Comparison of ENCODE assay signal across 8 mouse cellular contexts in the genomic region with DNA sequence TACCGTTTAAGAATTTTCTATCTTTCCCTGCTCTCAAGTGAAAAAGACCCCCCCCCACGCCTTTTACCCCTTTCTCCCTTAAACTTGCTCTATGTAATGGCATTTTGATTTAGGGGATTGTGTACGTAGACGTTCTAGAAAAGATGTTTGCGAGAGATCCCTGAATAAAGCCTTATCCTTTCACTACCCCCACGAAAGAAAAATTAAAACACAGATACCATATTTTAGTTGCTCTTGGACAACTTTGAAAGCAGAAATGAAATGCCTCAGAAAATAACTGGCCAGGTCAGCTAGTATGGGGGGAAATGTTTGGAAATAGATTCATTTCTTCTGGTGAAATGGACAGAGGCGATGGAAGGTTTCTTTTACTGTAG. TPM values are rescaled to one million over a fixed set of nuclear protein-coding genes. Genes with fewer than 3 reads are reported as not detected.
DNase-seq lines count a peak whose midpoint lies in the region; ATAC-seq and TF ChIP-seq lines count a peak whose summit lies in the region.

No protein-coding gene starts in this region.

- 5% methylated on average over 7 of the region's 7 CpGs for WGBS in kidney, embryonic 14.5 days
- 4% methylated on average over 7 of the region's 7 CpGs for WGBS in hindbrain, embryonic 14.5 days
- 7% methylated on average over 7 of the region's 7 CpGs for WGBS in midbrain, embryonic 14.5 days

- no peaks in the 10 kb centered on the region for H3K36me3 ChIP-seq in kidney, embryonic 14.5 days (ENCODE audit: control insufficient read depth, insufficient read depth, low read length)
- no peaks in the 10 kb centered on the region for H3K36me3 ChIP-seq in hindbrain, embryonic 14.5 days (replicated peaks; ENCODE audit: control insufficient read depth, insufficient read depth)
- H3K36me3 ChIP-seq in midbrain, embryonic 14.5 days (ENCODE audit: control insufficient read depth, insufficient read depth, low read length): no peaks in the 10 kb centered on the region

- no peak for TF ChIP-seq POLR2A in bone marrow macrophage, adult 2 months (IDR thresholded peaks at IDR 0.05; ENCODE audit: borderline replicate concordance, low read depth, low read length)

- peak overlapping the region; percentile 24; the same call in 1 of the 2 replicates for H3K27ac ChIP-seq in kidney, embryonic 14.5 days (ENCODE audit: low read depth, low read length)
- no peak overlapping the region for H3K27ac ChIP-seq in bone marrow macrophage, adult 2 months (ENCODE audit: insufficient read depth, low read depth, low read length)
- H3K27ac ChIP-seq in hindbrain, embryonic 14.5 days: peak overlapping the region; percentile 93
- H3K27ac ChIP-seq in midbrain, embryonic 14.5 days (replicated peaks; ENCODE audit: low read depth, low read length): peak overlapping the region; percentile 92

- H3K4me3 ChIP-seq in kidney, embryonic 14.5 days (ENCODE audit: low read length): peak overlapping the region; percentile 100
- H3K4me3 ChIP-seq in bone marrow macrophage, adult 2 months (ENCODE audit: insufficient read depth, low read length): peak overlapping the region; percentile 74; the same call in 1 of the 2 replicates
- H3K4me3 ChIP-seq in hindbrain, embryonic 14.5 days (replicated peaks; ENCODE audit: low read length): peak overlapping the region; percentile 95
- peak overlapping the region; percentile 95 for H3K4me3 ChIP-seq in midbrain, embryonic 14.5 days (replicated peaks; ENCODE audit: low read depth, low read length)

- H3K4me1 ChIP-seq in kidney, embryonic 14.5 days (ENCODE audit: control insufficient read depth, insufficient read depth, low read length): peaks cover 9% of the 10 kb centered on the region
- H3K4me1 ChIP-seq in bone marrow macrophage, adult 2 months (ENCODE audit: control insufficient read depth, insufficient read depth, low read length): peaks cover 7% of the 10 kb centered on the region; the same call in 1 of the 2 replicates
- peaks cover 35% of the 10 kb centered on the region for H3K4me1 ChIP-seq in hindbrain, embryonic 14.5 days (replicated peaks; ENCODE audit: control insufficient read depth, insufficient read depth, low read length)
- peaks cover 38% of the 10 kb centered on the region for H3K4me1 ChIP-seq in midbrain, embryonic 14.5 days (ENCODE audit: control insufficient read depth, insufficient read depth, low read length)

- DNase-seq in kidney, postnatal 25 days: no peak
- DNase-seq in hindbrain, embryonic 14.5 days (ENCODE audit: low spot score): no peak
- DNase-seq in midbrain, embryonic 14.5 days: no peak
- no peak for DNase-seq in cerebellum, adult 9-11 months
- DNase-seq in cerebellum, postnatal 14 days: no peak

- H3K4me2 ChIP-seq in kidney, embryonic 14.5 days (replicated peaks; ENCODE audit: low read depth, low read length): peak overlapping the region; percentile 72
- H3K4me2 ChIP-seq in hindbrain, embryonic 14.5 days (replicated peaks): peak overlapping the region; percentile 85
- H3K4me2 ChIP-seq in midbrain, embryonic 14.5 days (ENCODE audit: low read length): peak overlapping the region; percentile 77

- no peak for TF ChIP-seq CTCF in bone marrow macrophage, adult 2 months (IDR thresholded peaks at IDR 0.05; ENCODE audit: low read depth, low read length)

- ATAC-seq in kidney, embryonic 14.5 days (ENCODE audit: low FRiP score, low TSS enrichment): no peak
- ATAC-seq in hindbrain, embryonic 14.5 days (ENCODE audit: low FRiP score): no peak
- no peak for ATAC-seq in midbrain, embryonic 14.5 days (ENCODE audit: low FRiP score, low TSS enrichment)
- ATAC-seq in granulocyte monocyte progenitor cell, adult 5-6 weeks (replicated peaks; ENCODE audit: poor library complexity, severe bottlenecking): no peak

- peak overlapping the region; percentile 99 for H3K9ac ChIP-seq in kidney, embryonic 14.5 days (ENCODE audit: low read depth, low read length)
- peak overlapping the region; percentile 99 for H3K9ac ChIP-seq in hindbrain, embryonic 14.5 days
- peak overlapping the region; percentile 95 for H3K9ac ChIP-seq in midbrain, embryonic 14.5 days (replicated peaks; ENCODE audit: low read length)

- H3K27me3 ChIP-seq in kidney, embryonic 14.5 days (ENCODE audit: control insufficient read depth, insufficient read depth, low read length): no peaks in the 10 kb centered on the region
- no peaks in the 10 kb centered on the region for H3K27me3 ChIP-seq in hindbrain, embryonic 14.5 days (ENCODE audit: control insufficient read depth, insufficient read depth, low read length)
- no peaks in the 10 kb centered on the region for H3K27me3 ChIP-seq in midbrain, embryonic 14.5 days (ENCODE audit: control insufficient read depth, insufficient read depth, low read length)

- no peaks in the 10 kb centered on the region for H3K9me3 ChIP-seq in kidney, embryonic 14.5 days (ENCODE audit: control insufficient read depth, low read length)
- no peaks in the 10 kb centered on the region for H3K9me3 ChIP-seq in hindbrain, embryonic 14.5 days (ENCODE audit: control insufficient read depth, low read length)
- no peaks in the 10 kb centered on the region for H3K9me3 ChIP-seq in midbrain, embryonic 14.5 days (ENCODE audit: control insufficient read depth, low read length)

RNA-seq across cellular contexts. Expression of a gene that starts 1.8 kb away (rescaled TPM):
- polyA plus RNA-seq in kidney, embryonic 14.5 days (2014; fragmentation: Nextera tagmentation; extraction: Ambion mirVana): 42.3 and 75.9 TPM in 2 replicates
- polyA plus RNA-seq in bone marrow macrophage, adult 2 months (2012; ENCODE audit: insufficient read depth, insufficient read length, missing spikeins): 11.0 and 12.9 TPM in 2 replicates
- 83.0 TPM in 2 replicates for polyA plus RNA-seq in hindbrain, embryonic 14.5 days (2014; fragmentation: Nextera tagmentation; extraction: Ambion mirVana)
- polyA plus RNA-seq in midbrain, embryonic 14.5 days (2014; fragmentation: Nextera tagmentation; extraction: Ambion mirVana): 79.7 and 111 TPM in 2 replicates
- 17.4 and 28.4 TPM in 2 replicates for total RNA-seq in granulocyte monocyte progenitor cell, adult 5-6 weeks (2014; fragmentation: Nextera tagmentation)
- 15.0 and 16.8 TPM in 2 replicates for total RNA-seq in granulocyte monocyte progenitor cell, adult 5-6 weeks (2017)

RNA-seq across cellular contexts. Expression of a gene that starts 12.3 kb away (rescaled TPM):
- not detected in 2 replicates for polyA plus RNA-seq in kidney, embryonic 14.5 days (2014; fragmentation: Nextera tagmentation; extraction: Ambion mirVana)
- not detected in 2 replicates for polyA plus RNA-seq in bone marrow macrophage, adult 2 months (2012; ENCODE audit: insufficient read depth, insufficient read length, missing spikeins)
- not detected in 2 replicates for polyA plus RNA-seq in hindbrain, embryonic 14.5 days (2014; fragmentation: Nextera tagmentation; extraction: Ambion mirVana)
- polyA plus RNA-seq in midbrain, embryonic 14.5 days (2014; fragmentation: Nextera tagmentation; extraction: Ambion mirVana): not detected in 2 replicates
- total RNA-seq in granulocyte monocyte progenitor cell, adult 5-6 weeks (2014; fragmentation: Nextera tagmentation): not detected in 2 replicates
- total RNA-seq in granulocyte monocyte progenitor cell, adult 5-6 weeks (2017): 0.10 TPM in 1 of 2 replicates, not detected in the other
